Mouse (Mus musculus) embryonic stem cell, embryonic (primary cell): Measurements from ENCODE around the gene N4bp2l2.

Source experiments
- CTCF ChIA-PET, 4 experiments: fragments of 300-600 bp in 2 of 4; fragments of 350-600 bp in 2 of 4; sonication (Branson Sonifier 250); formaldehyde crosslinking; loops; one replicate each; lab custom pipeline; 2022; ENCODE audit warnings: inconsistent platforms in 2 of 4; lab: Charles Lee
- POLR2A ChIA-PET, 4 experiments: fragments of 300-600 bp in 2 of 4; fragments of 350-600 bp in 2 of 4; sonication (Branson Sonifier 250); formaldehyde crosslinking; loops; one replicate each; lab custom pipeline; 2022; ENCODE audit warnings: antibody characterized with exemption in 4 of 4, inconsistent platforms in 1 of 4; lab: Charles Lee

Gene N4bp2l2

GRCm38 (mm10) chr5:150614054-150614453 lies 51.9 kb downstream of the N4bp2l2 start:
- ChIA-PET CTCF (no interaction called here), POLR2A (interaction anchor here in 1 of 4 experiments (0.9 to 2.4 kb wide), 2 partner anchors 16 to 19 kb away, joined by 5 to 8 read pairs; no protein-coding TSS in a partner anchor)

GRCm38 (mm10) chr5:150611697-150612096 lies 54.3 kb downstream of the N4bp2l2 start:
- CTCF ChIA-PET = no interaction called here
- POLR2A ChIA-PET = interaction anchor here in 2 of 4 experiments (1.0 to 1.6 kb wide), 3 partner anchors 10 to 14 kb away, joined by 3 read pairs; no protein-coding TSS in a partner anchor

GRCm38 (mm10) chr5:150611136-150611535 lies 54.8 kb downstream of the N4bp2l2 start:
- POLR2A ChIA-PET = interaction anchor here in 2 of 4 experiments (1.2 to 1.6 kb wide), 3 partner anchors 10 to 12 kb away, joined by 3 to 10 read pairs (median 3); no protein-coding TSS in a partner anchor

GRCm38 (mm10) chr5:150607631-150608030 lies 58.4 kb downstream of the N4bp2l2 start:
- ChIA-PET POLR2A (no interaction called here), CTCF (no interaction called here)

More at GRCm38 (mm10) chr5:150611136-150611535, 54.8 kb downstream of the N4bp2l2 start:
- CTCF ChIA-PET = no interaction called here

- ChIA-PET POLR2A (no interaction called here), CTCF (no interaction called here)
Observed at GRCm38 (mm10) chr5:150606131-150606530, 59.9 kb downstream of the N4bp2l2 start.

GRCm38 (mm10) chr5:150601441-150602230 lies 64.3 kb downstream of the N4bp2l2 start:
- POLR2A ChIA-PET = interaction anchor here in 1 of 4 experiments (0.6 to 1.2 kb wide), 3 partner anchors 23 to 79 kb away, joined by 3 read pairs; partner anchors contain the start of gene N4bp2l2

GRCm38 (mm10) chr5:150600554-150601440 lies 65.2 kb downstream of the N4bp2l2 start:
- CTCF ChIA-PET = no interaction called here
- POLR2A ChIA-PET = interaction anchor here in 2 of 4 experiments (0.5 to 1.2 kb wide), 3 partner anchors 10 to 65 kb away, joined by 3 read pairs; partner anchors contain the start of gene N4bp2l2 (in 1 of the 2)

More at GRCm38 (mm10) chr5:150601441-150602230, 64.3 kb downstream of the N4bp2l2 start:
- CTCF ChIA-PET = interaction anchor here in 1 of 4 experiments (0.5 kb wide), 1 partner anchor 141 kb away, joined by 3 read pairs; no protein-coding TSS in a partner anchor

- ChIA-PET POLR2A (interaction anchor here in 3 of 4 experiments (0.7 to 1.8 kb wide), 5 partner anchors 11 to 112 kb away, joined by 3 to 10 read pairs (median 5); partner anchors contain the start of gene N4bp2l2 (in 1 of the 3)), CTCF (interaction anchor here in 1 of 4 experiments (0.5 kb wide), 1 partner anchor 374 kb away, joined by 4 read pairs; no protein-coding TSS in a partner anchor)
Observed at GRCm38 (mm10) chr5:150599301-150600294, 66.4 kb downstream of the N4bp2l2 start.

GRCm38 (mm10) chr5:150598202-150599119 lies 67.5 kb downstream of the N4bp2l2 start:
- POLR2A ChIA-PET = interaction anchor here in 3 of 4 experiments (0.7 to 2.2 kb wide), 14 partner anchors 10 to 111 kb away, joined by 3 to 12 read pairs (median 4); partner anchors contain the start of genes N4bp2l2 (in 2 of the 3) and Brca2 (in 1 of the 3)
- CTCF ChIA-PET = interaction anchor here in 1 of 4 experiments (1.1 kb wide), 1 partner anchor 378 kb away, joined by 3 read pairs; no protein-coding TSS in a partner anchor

GRCm38 (mm10) chr5:150597088-150597487 lies 68.9 kb downstream of the N4bp2l2 start, which contains the start of gene N4bp2l1:
TSS of gene N4bp2l1 (minus strand) at chr5:150597188.
- CTCF ChIA-PET = interaction anchor here in 1 of 4 experiments (1.2 kb wide), 1 partner anchor 112 kb away, joined by 3 read pairs; no protein-coding TSS in a partner anchor

GRCm38 (mm10) chr5:150595366-150596016 lies 70.5 kb downstream of the N4bp2l2 start:
- ChIA-PET POLR2A (interaction anchor here in 2 of 4 experiments (0.7 to 1.4 kb wide), 6 partner anchors 13 to 428 kb away, joined by 3 to 4 read pairs (median 4); partner anchors contain the start of gene N4bp2l2 (in 1 of the 2)), CTCF (no interaction called here)

More at GRCm38 (mm10) chr5:150597088-150597487, 68.9 kb downstream of the N4bp2l2 start, which contains the start of gene N4bp2l1:
- POLR2A ChIA-PET = interaction anchor here in 1 of 4 experiments (2.2 kb wide), 1 partner anchor 9 kb away, joined by 12 read pairs; no protein-coding TSS in a partner anchor

GRCm38 (mm10) chr5:150594649-150595339 lies 71.2 kb downstream of the N4bp2l2 start:
- CTCF ChIA-PET = interaction anchor here in 3 of 4 experiments (0.5 to 1.0 kb wide), 4 partner anchors 72 to 1137 kb away, joined by 3 to 8 read pairs (median 3); partner anchors contain the start of gene Brca2 (in 1 of the 3)
- POLR2A ChIA-PET = interaction anchor here in 3 of 4 experiments (0.5 to 1.7 kb wide), 17 partner anchors 11 to 774 kb away, joined by 3 to 7 read pairs (median 4); partner anchors contain the start of genes Brca2 (in 2 of the 3) and N4bp2l2 (in 2 of the 3)

GRCm38 (mm10) chr5:150593756-150594648 lies 72.0 kb downstream of the N4bp2l2 start:
- CTCF ChIA-PET = interaction anchor here (0.5 to 1.0 kb wide), 5 partner anchors 71 to 1136 kb away, joined by 3 to 8 read pairs (median 3); partner anchors contain the start of genes Brca2 (in 1 of the 4) and Pds5b (in 1 of the 4)

More at GRCm38 (mm10) chr5:150593756-150594648, 72.0 kb downstream of the N4bp2l2 start:
- POLR2A ChIA-PET = interaction anchor here (0.5 to 1.7 kb wide), 18 partner anchors 11 to 774 kb away, joined by 3 to 7 read pairs (median 3); partner anchors contain the start of genes Brca2 (in 3 of the 4) and N4bp2l2 (in 2 of the 4)
